Mouse (Mus musculus) CD4-positive helper T cell, adult 2 months (primary cell): ENCODE data around the gene Pphln1.

Experiments
- DNase-seq: peaks from one replicate; pipeline ENCODE4 v3.0.0-alpha.2; 2012; ENCODE audit warnings: low read depth, missing footprints, low spot score

Pphln1 gene

DNA sequence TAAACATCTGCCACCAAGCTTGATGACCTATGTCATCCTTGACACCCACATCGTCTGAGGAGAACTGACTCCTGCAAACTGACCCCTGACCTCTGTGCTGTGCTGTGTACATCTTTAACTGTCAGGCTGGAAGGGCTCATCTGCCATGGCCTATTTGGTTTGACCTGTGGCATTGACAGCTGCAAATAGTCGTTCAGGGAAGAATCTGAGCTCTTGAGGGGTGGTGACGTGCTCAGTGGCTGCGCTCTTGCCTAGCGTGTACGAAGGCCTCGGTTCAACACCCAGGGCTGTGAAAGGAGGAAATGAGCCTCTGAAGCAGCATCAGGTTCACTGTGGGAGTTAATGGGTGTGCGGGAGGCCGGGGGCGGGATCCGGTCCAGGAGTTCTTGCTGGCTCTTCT is 35.7 kb downstream of the Pphln1 start:
- DNase-seq = no peak

GRCm38 (mm10) chr15:93435998-93436397 is 37.8 kb downstream of the Pphln1 start:
- no peak for DNase-seq

DNA sequence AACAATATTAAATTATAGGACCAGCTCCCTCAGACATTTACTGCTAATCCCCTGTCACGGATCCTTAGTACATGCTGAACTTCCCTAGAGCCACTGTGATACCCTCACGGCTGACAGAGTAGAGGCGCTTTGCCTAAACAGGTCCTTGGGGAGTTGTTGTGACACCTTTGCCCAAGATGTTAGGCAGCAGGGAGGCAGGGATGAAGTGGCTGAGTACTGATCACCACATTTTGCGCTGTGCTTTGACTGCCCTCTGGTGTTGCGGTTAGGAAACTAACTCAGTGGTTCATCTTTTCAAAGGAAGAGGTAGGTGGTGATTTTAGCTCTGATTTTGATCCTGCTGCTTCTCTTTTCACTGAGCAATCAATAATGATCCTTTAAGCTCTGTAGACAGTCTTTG is 40.5 kb downstream of the Pphln1 start:
- peak; percentile 51 for DNase-seq

DNA sequence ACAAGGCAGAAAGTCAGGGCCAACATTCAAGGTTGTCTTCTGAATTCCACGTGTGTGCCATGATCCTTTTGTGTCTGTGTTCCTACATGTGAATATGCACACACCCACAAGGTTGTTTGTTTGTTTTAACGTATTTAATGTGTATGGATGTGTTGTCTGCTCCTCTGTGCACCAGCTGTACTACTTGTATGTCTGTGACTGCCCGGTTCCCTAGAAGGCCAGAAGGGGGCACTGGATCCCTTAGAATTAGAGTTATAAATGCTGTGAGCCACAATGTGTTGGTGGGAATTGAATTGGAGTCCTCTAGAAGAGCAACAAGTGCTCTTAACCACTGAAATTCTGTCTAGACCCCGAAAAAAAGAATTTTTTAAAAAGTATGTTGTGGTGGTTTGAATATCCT is 44.1 kb downstream of the Pphln1 start:
- no peak for DNase-seq

DNA sequence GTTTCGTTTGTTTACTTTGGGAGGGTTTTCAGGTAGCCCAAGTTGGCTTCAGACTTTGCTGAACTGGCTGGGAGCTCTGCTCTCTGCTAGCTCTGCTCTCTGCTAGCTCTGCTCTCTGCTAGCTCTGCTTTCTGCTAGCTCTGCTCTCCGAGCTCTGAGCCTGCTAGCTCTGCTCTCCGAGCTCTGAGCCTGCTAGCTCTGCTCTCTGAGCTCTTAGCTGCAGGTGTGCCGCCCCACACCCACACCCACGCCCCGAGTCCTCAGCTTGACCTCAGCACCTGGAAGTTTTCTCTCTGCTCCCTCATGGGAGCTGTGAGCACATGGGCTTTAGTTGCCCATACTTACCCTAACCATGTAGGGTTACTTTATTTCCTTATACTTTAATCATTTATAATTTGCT is 45.5 kb downstream of the Pphln1 start:
- DNase-seq = no peak

GRCm38 (mm10) chr15:93448862-93449261 is 50.7 kb downstream of the Pphln1 start:
- no peak for DNase-seq

- no peak for DNase-seq
Observed at GRCm38 (mm10) chr15:93453296-93453695, 55.1 kb downstream of the Pphln1 start.

DNA sequence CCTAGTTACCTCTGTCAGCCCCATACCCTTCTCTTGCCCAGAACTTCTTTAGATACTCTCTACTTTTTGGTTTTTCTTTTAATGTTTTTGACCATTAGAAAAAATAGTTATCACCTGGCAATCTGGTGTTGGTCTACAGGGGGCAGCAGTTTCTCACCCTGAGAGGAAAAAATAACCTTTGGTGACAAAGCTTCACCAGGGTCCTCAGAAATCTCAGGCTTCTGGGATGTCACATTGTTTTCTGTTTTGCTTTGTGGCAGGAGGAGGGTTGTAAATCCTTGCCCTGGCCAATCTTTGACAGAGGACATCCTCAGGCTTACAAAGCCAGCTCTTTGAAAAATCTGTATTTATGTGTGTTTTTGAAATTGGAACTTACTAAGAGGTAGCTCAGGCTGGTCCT is 57.9 kb downstream of the Pphln1 start:
- DNase-seq = no peak

- DNase-seq = no peak
Observed at GRCm38 (mm10) chr15:93459422-93459821, 61.3 kb downstream of the Pphln1 start.

GRCm38 (mm10) chr15:93461066-93461465 is 62.9 kb downstream of the Pphln1 start:
- no peak for DNase-seq

GRCm38 (mm10) chr15:93471651-93472050 is 73.5 kb downstream of the Pphln1 start:
- DNase-seq = no peak

- no peak for DNase-seq
Observed at GRCm38 (mm10) chr15:93472089-93472488, 73.9 kb downstream of the Pphln1 start.

- no peak for DNase-seq
Observed at GRCm38 (mm10) chr15:93474277-93474676, 76.1 kb downstream of the Pphln1 start.

DNA sequence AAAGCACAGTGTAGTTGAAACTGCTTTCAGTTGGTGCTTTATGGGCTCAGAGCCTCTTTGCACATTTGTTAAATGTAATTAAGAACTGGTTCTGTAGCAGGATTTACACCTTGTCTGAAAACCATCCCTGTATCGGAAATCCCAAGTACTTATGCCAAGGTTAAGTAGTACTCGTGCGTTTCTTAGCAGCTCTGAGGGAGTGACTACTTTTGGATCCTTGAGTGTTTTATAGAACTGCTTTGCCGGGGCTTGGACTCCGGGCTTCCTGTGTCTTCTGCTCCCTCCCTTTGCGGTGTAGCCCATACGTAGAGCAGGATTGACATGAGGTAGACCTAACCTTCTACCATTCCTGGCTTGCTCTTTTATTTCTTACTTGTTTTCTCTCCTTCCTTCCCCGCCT is 77.5 kb downstream of the Pphln1 start:
- no peak for DNase-seq

GRCm38 (mm10) chr15:93477729-93478128 is 79.6 kb downstream of the Pphln1 start:
- DNase-seq = no peak

GRCm38 (mm10) chr15:93478676-93479075 is 80.5 kb downstream of the Pphln1 start:
- DNase-seq = no peak

DNA sequence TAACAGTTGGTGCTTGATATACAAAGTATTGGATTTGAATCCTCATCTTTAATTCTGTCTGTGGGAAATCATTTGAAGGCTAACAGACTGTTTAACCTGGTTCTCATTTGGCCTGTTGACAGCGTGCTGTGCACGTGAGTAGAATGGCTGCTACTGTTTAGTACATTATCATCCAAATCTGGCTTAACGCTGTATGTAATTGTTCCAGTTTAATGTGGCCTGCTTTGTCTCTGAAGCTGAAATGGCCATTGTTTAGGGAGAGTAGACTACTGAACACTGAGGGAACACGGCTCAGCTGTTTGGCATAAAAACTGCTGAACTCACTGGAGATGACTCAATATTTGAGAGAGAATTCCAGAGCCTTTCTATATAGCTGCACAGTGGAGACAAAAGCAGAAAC is 81.3 kb downstream of the Pphln1 start:
- DNase-seq = no peak

DNA sequence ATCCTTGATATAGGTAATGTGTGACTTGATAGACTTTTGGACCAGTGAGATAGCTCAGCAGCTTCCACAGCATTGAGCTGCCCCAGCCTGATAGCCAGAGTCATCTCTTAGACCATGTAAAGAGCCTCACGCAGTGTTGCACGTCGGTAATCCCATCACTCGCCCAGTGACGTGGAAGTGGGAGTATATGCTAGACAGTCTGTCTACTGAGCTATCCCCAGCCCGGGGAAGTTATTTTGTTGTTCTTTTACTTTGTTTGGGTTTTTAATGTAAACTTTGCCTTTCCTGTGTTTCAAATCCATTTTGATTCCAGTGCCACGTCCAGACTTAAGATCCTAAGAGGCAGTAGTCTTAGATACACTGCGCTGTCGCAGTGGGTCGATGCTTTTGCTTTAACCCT is 83.0 kb downstream of the Pphln1 start:
- DNase-seq = no peak

DNA sequence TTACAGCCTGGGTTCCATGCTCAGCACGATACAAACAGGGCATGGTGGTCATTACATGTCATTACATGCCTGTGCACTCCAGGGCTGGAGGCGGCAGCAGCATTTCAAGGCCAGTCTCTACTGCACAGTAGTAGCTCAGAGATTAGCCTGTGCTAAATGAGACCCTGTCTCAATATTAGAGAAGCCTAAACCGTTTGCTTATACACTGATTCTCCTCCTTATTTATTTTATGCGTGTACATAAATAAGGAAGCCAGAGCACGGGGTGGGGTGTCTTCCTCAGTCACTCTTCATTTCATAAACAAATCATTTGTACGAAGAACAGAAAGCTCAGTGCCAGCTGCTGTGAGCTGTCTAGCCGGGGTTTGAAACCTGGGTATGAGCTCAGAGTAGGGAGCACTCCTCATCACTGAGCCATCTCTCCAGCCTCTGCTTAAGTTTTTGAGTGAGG is 86.1 kb downstream of the Pphln1 start:
- no peak for DNase-seq

- no peak for DNase-seq
Observed at GRCm38 (mm10) chr15:93485252-93485651, 87.1 kb downstream of the Pphln1 start.

- DNase-seq = no peak
Observed at GRCm38 (mm10) chr15:93486066-93486465, 87.9 kb downstream of the Pphln1 start.

GRCm38 (mm10) chr15:93489597-93489996 is 91.4 kb downstream of the Pphln1 start:
- DNase-seq = no peak

GRCm38 (mm10) chr15:93494700-93495099 is 96.5 kb downstream of the Pphln1 start:
- DNase-seq = no peak

GRCm38 (mm10) chr15:93499866-93500265 is 101.7 kb downstream of the Pphln1 start:
- DNase-seq = no peak

- no peak for DNase-seq
Observed at GRCm38 (mm10) chr15:93502703-93503102, 104.6 kb downstream of the Pphln1 start.
